Mouse (Mus musculus) left cerebral cortex, adult 2 months (tissue): Measurements from ENCODE around the gene Kcnc1. TPM values are rescaled to one million over a fixed set of nuclear protein-coding genes. Genes with fewer than 3 reads are reported as not detected.

ENCODE experiments used
- DNase-seq, 2 experiments: peaks; one replicate each; pipeline ENCODE4 v3.0.0; 2021 to 2022; ENCODE audit warnings: low spot score in 2 of 2, mixed read lengths in 1 of 2; ENCODE audit errors: extremely low spot score in 1 of 2
- H3K27ac ChIP-seq: fragments of 200-600 bp; 2 replicates; pipeline ENCODE4 v1.8.1; 2022
- H3K4me3 ChIP-seq: fragments of 200-600 bp; 2 replicates; pipeline ENCODE4 v1.8.1; 2022
- CTCF ChIP-seq: fragments of 200-600 bp; IDR thresholded peaks from 2 replicates; pipeline ENCODE4 v1.8.1; 2022; ENCODE audit warnings: antibody characterized with exemption, mild to moderate bottlenecking, moderate library complexity
- intact Hi-C: fragments of 180-260 bp; cut with DNase I; formaldehyde crosslinking; loops from one replicate; pipeline ENCODE4 v1.15.1; 2025
- total RNA-seq, 2 experiments: library from RNA; stranded (reverse); gene quantifications; 2 replicates each; pipeline ENCODE4 v1.2.3; 2021

Gene Kcnc1
- total RNA-seq, 2 experiments from 2014 or later: 140 to 149 TPM

GRCm38 (mm10) chr7:46459605-46460245, 63.4 kb downstream of the Kcnc1 start:
- no peak for DNase-seq
- Histone ChIP-seq H3K4me3 (no peak overlapping the region), H3K27ac (no peak overlapping the region)
- intact Hi-C loops: no loop called here
- no peak for TF ChIP-seq CTCF

GRCm38 (mm10) chr7:46462287-46462686, 66.0 kb downstream of the Kcnc1 start:
- no peak overlapping the region for H3K27ac ChIP-seq
- intact Hi-C loops: no loop called here
- TF ChIP-seq CTCF: no peak
- H3K4me3 ChIP-seq: no peak overlapping the region
- no peak for DNase-seq

GRCm38 (mm10) chr7:46463136-46463535, 66.8 kb downstream of the Kcnc1 start:
- H3K4me3 ChIP-seq: no peak overlapping the region
- no peak for TF ChIP-seq CTCF
- intact Hi-C loops: no loop called here
- no peak overlapping the region for H3K27ac ChIP-seq
- no peak for DNase-seq

- intact Hi-C loops: no loop called here
- Histone ChIP-seq H3K4me3 (no peak overlapping the region), H3K27ac (no peak overlapping the region)
- no peak for TF ChIP-seq CTCF
- no peak for DNase-seq
Measured at GRCm38 (mm10) chr7:46466422-46466981, 70.2 kb downstream of the Kcnc1 start.

GRCm38 (mm10) chr7:46469542-46469941, 73.2 kb downstream of the Kcnc1 start:
- Histone ChIP-seq H3K4me3 (no peak overlapping the region), H3K27ac (no peak overlapping the region)
- no peak for DNase-seq
- intact Hi-C loops: no loop called here
- no peak for TF ChIP-seq CTCF

GRCm38 (mm10) chr7:46471054-46471737, 74.9 kb downstream of the Kcnc1 start:
- no peak overlapping the region for H3K4me3 ChIP-seq
- no peak for TF ChIP-seq CTCF
- H3K27ac ChIP-seq: no peak overlapping the region
- intact Hi-C loops: no loop called here
- no peak for DNase-seq

GRCm38 (mm10) chr7:46473141-46473540, 76.8 kb downstream of the Kcnc1 start:
- DNase-seq: no peak
- Histone ChIP-seq H3K27ac (no peak overlapping the region), H3K4me3 (no peak overlapping the region)
- no peak for TF ChIP-seq CTCF
- intact Hi-C loops: no loop called here

- TF ChIP-seq CTCF: no peak
- H3K4me3 ChIP-seq: no peak overlapping the region
- no peak for DNase-seq
- H3K27ac ChIP-seq: no peak overlapping the region
- intact Hi-C loops: no loop called here
Measured at GRCm38 (mm10) chr7:46475464-46475863, 79.2 kb downstream of the Kcnc1 start.

- DNase-seq: no peak
- Histone ChIP-seq H3K27ac (no peak overlapping the region), H3K4me3 (no peak overlapping the region)
- TF ChIP-seq CTCF: no peak
- intact Hi-C loops: no loop called here
Measured at GRCm38 (mm10) chr7:46477456-46477855, 81.2 kb downstream of the Kcnc1 start.

- no peak for TF ChIP-seq CTCF
- intact Hi-C loops: no loop called here
- no peak for DNase-seq
- H3K27ac ChIP-seq: no peak overlapping the region
- H3K4me3 ChIP-seq: no peak overlapping the region
Measured at GRCm38 (mm10) chr7:46479793-46480192, 83.5 kb downstream of the Kcnc1 start.

GRCm38 (mm10) chr7:46482099-46482531, 85.8 kb downstream of the Kcnc1 start:
- no peak overlapping the region for H3K27ac ChIP-seq
- no peak for TF ChIP-seq CTCF
- intact Hi-C loops: no loop called here
- H3K4me3 ChIP-seq: no peak overlapping the region
- no peak for DNase-seq

GRCm38 (mm10) chr7:46483050-46483449, 86.8 kb downstream of the Kcnc1 start:
- Histone ChIP-seq H3K27ac (no peak overlapping the region), H3K4me3 (no peak overlapping the region)
- DNase-seq: no peak
- no peak for TF ChIP-seq CTCF
- intact Hi-C loops: no loop called here
